Mouse (Mus musculus) neutrophil, adult 5-6 weeks (primary cell): ENCODE measurements at regions not wholly inside any gene's neighbourhood (a gene's known extent, or its start where the extent isn't known, plus 50 kb on each side); places are given as distances from the start of the nearest gene placed in this dataset.

Source experiments
- ATAC-seq: fragments of 151-379, 151-347 bp; 2 replicates; pipeline ENCODE4 v1.8.0; 2017; ENCODE audit warnings: mild to moderate bottlenecking, moderate TSS enrichment; ENCODE audit not compliant: insufficient number of reproducible peaks, poor library complexity, low FRiP score, severe bottlenecking; ENCODE audit errors: extremely low read depth

DNA sequence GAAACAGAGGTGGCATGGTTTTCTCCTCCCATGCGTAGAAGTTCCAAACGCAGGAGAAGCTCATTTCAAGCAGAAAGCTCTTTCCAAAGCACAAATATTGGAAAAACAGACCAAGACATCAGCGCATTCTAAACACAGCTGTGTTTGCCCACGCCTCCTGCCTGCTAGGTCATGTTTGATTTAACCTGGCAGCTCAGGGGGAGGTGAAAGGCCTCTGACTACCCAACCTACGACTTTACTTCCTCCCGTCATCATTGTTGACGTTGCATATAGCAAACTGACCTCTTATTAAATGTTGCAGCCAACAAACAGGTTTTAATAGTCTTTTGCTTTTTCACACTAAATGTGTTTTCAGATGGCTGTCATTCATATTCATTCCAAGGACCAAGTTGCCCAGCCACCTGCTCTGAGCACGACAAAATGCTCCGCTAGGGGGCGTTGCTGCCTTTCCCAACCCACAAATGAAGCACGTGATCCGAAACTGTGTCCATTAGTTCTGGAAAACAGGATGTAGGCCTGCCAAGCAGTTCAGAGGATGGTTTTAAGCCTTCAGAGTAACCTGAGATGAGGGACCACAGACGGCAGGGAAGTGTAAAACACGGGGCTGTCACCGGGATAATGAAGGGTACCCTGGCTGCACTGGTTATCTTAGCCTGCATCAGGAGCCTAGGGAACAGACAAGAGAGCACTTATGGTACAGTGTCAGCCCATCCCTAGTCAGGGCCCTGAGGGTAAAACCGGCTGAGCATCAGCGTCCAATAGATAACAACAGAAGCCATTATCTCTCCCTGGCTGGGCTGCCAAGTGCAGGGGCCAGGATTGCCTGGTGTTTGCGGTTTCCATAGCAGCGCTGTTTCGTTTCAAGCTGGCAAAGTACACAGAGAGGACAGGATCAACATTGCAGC lies 67.6 kb upstream of the Noct start:
- no peak for ATAC-seq

DNA sequence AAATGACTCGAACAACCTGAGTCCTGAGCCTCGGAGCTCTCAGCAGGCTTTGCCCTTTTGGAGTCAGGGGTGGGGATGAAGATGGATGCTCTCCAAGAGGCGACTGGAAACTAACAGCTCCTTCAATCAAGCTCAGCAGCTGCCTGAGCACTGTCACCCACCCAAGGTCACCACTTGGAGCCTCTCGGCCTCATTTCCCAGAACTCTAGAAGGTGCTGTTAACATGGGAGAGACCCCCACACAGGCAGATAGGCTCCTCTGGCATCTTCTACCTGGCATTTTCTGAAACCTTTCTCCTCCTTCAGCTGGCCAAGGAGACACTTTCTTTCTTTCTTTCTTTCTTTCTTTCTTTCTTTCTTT lies 67.0 kb upstream of the Noct start:
- ATAC-seq = no peak

DNA sequence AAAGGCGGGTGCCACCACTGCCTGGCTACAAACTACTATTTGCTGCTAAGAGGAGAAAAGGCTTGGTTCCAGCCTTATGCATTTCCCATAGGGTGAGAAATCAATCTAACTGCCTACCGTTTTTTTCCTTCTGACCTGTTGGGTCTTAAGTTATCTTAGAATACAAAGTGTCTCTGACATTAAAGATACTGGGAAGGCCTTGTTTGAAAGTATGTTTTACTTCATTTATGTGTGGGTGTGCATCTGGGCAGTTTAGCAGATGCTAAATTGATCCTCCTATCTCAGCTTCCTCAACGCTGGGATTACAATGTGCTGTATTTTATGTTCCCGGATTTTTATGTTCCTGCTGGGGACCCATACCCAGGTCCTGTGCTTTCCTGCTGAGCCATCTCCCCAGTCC lies 65.8 kb upstream of the Noct start:
- no peak for ATAC-seq

DNA sequence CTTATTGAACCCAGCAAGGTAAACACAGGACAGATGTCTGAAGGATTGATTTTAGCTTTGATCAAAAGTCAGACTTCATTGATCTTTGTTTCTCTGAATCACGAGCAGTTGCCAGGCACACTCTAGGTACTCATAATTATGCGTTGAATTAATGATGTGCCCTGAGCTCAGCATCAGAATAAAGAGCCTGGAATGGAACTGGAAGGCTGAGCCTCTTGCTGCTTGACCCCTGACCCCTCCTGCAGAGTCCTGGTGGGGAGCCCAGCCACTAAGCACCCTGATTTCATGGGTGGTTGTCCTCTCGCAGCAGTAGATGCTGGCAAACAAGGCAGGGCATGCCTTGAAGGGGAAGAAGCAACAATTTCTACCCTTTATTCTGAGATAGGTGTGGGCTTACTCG lies 64.9 kb upstream of the Noct start:
- ATAC-seq = no peak

DNA sequence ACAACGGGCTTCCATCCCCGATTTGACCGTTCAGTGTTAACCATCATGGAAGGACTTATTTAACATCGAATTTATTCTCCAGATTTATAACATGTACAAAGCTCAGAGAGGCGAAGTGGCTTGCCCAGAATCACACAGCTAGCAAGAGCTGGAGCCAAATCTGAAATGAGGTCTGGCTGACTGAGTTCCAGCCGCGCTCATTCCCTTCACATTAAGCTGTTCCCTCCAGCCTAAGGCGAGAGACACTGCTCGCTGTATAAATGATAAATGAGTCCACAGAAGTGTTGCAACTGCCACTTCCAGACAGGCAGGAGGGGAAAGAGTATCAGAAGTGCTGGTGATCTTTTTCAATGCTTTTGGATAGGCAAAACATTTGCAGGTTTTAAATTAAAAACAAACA lies 64.4 kb upstream of the Noct start:
- ATAC-seq = no peak

DNA sequence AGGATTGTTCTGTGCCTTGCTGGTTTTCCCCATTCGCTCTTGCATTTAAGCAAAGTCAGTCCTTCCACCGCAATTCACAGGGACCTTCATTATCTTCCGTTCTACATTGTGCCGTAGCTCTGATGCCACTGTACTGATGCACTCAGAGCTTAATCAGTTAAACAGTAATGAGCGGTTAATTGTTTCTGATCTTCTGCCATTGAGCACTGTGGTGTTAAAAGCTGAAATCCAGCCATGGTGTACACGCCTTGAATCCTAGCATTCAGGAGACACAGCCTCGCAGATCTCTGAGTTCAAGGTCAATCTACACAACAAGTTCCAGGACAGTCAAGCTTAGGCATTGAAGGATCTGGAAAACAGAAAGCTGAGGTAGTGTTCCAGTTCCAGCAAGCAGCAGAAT lies 63.6 kb upstream of the Noct start:
- no peak for ATAC-seq

DNA sequence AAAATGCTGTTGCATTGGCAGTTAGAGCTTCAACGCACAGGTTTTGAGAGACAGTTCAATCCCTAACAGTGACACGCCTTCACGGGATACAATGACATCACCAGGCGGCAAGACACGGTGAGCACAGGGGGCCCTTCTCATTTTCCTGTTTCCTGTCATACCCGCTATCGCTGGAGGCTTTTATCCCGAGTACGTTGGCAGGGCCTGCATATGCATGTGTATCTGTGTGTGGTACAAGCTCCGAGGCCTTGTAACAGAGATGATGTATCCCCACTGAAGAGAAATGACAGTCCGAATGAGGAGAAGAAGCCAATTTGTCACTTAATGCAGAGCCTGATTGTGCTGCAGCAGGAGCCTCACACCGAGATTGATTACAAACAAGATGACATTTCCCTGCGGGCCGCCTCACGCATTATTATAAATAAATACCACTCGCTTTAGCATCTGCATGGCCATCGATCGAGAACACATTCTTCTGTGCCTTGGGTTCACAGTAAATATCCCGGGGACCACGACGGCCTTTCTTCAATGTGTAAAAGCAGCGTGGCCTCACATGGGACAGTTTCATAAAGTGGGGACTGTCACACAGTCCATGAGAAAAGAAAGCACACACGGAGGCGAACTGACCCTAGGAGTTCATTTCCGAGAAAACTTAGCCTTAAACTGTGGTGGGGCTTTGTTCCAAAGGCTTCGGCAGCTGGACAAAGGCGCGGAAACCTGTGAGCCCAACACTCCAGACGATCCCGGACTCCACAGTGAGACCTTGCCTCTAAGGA lies 54.9 kb upstream of the Noct start:
- no peak for ATAC-seq

DNA sequence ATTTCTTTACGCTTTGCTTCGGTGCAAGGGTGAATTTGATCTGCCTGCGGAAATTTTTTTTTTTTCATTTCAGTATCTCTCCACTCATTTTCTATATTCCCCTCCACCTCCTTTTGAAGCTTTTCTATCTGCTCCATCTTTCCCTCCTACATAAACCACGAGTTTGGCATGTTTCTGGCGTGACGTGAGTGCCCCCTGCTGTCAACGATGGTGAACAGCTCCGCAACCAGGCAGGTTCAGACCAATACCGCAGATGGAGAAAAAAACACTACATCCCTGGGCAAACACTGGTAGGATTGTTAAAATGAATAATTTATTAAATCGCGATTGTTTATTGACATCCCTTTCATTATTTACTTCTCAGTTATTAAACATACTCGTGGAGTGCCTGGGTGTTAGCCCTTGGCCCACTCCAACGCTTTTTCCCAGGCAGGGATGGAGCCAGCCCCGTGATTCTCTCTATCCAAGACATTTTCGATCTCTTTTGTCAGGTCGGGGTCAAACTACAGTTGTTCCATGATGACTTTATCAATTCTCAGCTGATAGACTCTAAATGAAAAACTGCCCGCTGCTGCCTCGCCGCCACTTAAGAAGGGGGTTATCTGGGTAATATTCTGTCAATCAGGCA lies 53.9 kb upstream of the Noct start:
- peak; percentile 87 for ATAC-seq
